Mouse (Mus musculus): Measurements from ENCODE around the gene Snhg11.

The Snhg11 gene

DNA sequence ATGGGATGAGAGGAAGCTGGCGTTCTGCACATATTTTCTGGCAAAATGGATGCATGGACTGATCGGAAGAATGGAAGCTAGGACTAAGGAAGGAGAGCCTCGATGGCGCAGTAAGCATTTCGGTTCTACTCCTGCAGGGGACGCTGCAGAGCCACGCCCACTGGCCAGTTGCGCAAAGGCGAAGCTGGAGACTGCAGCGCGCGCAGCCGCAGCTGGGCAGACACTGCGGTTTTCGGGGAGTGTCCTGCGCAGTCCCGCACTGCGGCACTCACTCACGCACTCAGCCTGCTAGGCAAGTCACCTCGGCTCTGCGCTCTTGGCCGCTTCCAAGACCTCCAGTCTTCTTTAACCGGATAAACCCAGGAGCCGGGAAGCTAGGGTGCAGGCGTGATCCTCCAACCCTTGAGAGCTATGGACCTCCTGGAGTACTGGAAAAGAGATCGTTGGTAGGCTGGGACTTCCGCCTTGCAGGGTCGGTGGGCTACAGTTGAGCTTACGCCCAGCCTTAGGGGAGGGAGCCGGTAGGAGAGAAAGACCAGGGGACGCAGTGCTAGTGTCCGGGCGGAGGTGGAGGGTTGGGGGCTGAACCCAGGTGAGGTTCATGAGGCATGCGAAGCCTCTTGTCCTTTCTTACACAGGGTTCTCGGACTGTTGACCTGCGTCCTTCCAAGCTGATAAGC, at the start of gene Snhg11:
Snhg11 (plus strand) TSS at position 196 of the 680 bp plus-strand sequence.
- DNase-seq (ENCODE audit: low spot score in 2 of 2), result no peak

- DNase-seq (ENCODE audit: low spot score in 2 of 2), result no peak
Observed at GRCm38 (mm10) chr2:158334356-158334755, 41.1 kb upstream of the Snhg11 start.

GRCm38 (mm10) chr2:158337698-158338097, 37.7 kb upstream of the Snhg11 start:
- DNase-seq (ENCODE audit: low spot score in 2 of 2), result no peak

DNA sequence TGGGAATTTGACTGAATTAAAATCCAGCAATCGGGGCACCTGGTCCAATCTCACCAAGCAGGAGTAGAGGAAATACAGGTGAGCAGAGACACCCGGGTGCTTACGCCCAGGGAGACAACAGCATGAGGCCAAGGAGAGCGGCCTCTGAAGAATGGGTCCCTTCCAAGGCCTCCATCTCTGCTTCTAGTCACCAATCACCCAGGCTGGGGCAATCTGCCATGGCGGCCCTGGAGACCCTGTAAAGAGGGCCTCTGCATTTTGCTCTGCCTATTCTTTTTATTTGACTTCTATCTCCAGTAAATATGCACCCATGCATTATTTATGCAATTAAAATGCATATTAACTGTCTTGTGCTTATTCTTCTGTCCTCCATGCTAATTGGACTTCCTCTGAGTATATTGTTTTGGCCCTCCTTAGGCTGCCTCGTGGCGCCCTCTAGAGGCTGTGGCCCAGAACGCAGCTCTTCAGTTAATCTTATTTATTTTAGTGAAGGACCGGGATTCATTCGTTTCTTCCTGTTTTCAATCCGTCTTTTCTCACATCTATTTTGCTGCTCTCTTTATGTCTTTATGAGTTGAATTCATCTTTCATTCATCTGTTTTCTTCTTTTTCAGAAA, 35.4 kb upstream of the Snhg11 start:
- DNase-seq (ENCODE audit: low spot score in 2 of 2), result no peak

GRCm38 (mm10) chr2:158341324-158341723, 34.1 kb upstream of the Snhg11 start:
- no peak for DNase-seq (ENCODE audit: low spot score in 2 of 2)

DNA sequence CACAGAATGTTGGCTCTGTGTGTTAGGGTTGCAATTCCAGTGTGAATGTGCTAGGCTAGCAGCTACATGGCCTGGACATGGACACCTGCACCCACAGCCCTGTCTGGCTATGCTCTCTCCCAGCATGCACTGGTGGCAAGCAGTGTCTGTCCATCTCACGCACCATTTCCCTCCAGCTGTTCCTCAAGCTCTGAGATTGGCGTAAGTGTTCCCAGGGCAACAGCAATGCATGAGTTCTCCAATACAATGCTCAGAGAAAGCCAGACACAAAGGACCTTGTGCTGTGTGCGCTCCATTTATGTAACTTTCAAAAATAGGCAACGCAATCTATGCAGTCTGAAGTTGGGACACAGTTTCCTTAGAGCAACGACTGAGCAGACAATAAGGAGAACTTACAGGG, 31.9 kb upstream of the Snhg11 start:
- no peak for DNase-seq (ENCODE audit: low spot score in 2 of 2)

GRCm38 (mm10) chr2:158346467-158346866, 29.0 kb upstream of the Snhg11 start:
- no peak for DNase-seq (ENCODE audit: low spot score in 2 of 2)

DNA sequence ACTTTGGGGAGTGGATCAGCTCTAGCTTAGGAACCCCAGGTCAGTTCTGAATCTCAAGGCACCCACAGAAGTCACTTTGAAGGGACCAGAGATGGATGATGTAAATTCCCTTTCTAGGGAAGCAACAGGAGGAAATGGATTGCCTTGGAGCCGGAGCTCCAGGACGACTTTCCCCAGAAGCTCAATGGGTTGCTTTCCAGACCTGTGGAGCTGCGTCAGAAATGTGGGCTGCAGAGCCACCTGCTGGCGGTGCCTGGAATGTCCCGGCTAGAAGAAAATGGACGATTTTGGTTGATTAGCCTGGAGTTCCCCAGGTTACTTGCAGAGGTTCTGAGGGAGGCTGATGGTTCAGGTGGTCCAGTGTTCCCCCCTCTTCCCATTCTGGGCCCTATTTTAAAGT, 27.6 kb upstream of the Snhg11 start:
- peak; percentile 26 to 54 for DNase-seq (ENCODE audit: low spot score in 2 of 2)

DNA sequence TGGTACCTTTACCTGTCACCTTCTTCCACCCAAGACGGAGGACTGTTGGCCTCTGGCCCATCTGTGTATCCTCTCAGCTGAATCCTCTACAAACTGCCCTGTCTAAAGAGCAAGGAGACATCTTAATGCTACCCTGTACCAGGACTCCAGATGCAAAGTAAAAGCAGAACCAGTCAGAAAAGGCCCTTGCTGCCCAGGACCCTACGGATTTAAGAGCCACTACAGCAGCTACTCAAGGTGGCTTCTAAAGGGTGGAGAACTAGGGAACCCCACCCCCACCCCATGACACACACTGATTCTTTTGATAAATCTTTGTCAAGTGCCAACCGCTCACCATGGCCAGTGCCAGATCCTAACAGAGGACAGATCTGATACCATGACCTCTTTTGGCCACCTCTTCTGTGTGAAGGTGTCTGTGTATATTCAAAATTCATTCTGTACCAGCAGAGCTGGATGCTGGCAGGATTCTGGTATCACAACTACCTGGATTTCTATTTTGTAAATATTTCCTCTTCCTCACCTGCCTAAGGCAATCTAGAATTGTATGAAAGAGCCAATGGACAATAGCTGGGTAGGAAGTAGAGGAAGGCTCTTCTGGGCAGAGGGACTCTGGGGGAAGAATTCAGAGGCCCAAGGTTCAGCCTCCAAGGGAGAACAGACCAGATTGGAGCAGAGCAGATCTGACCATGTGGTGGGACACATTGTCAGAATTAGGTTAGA, 22.5 kb upstream of the Snhg11 start:
- DNase-seq (ENCODE audit: low spot score in 2 of 2), result no peak

- DNase-seq (ENCODE audit: low spot score in 2 of 2), result no peak
Observed at GRCm38 (mm10) chr2:158354348-158355114, 20.9 kb upstream of the Snhg11 start.

DNA sequence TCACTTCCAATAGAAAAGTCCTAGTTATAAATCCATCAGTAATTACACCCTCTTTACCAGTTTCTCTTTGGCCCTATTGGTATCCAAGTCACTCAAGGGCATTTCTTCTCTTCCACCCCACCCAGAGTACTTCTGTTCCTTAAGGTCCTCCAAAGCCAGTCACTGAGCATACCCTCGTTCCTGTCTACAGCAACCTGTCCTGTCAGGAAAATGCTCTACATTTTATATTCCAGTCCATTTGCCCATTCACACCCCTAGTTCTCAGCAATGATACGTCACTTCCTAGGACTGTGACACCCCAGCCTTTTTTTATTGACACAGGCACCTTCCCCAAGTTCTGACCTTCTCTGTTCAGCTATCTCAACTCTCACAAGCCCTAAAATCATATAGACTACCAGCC, 20.2 kb upstream of the Snhg11 start:
- no peak for DNase-seq (ENCODE audit: low spot score in 2 of 2)

DNA sequence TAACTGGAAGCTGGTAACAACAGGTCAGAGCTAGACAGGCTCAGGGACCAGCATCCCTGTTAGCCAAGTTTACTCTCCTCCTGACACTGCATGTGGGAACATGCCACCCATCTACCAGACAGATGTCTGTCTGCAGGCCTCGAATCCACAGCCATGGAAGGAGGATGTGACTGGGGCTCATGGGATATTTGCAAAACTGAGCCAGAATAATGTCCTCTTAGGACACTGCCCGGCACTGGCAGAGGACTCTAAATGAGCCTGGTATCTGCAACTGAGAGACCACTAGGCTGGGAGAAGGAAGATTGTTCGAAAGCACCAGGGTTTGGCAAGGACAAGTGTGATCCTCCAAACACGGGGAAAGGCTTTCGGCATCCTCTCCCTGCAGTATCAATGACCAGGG, 19.3 kb upstream of the Snhg11 start:
- no peak for DNase-seq (ENCODE audit: low spot score in 2 of 2)

- DNase-seq (ENCODE audit: low spot score in 2 of 2), result no peak
Observed at GRCm38 (mm10) chr2:158359757-158360620, 15.4 kb upstream of the Snhg11 start.

DNA sequence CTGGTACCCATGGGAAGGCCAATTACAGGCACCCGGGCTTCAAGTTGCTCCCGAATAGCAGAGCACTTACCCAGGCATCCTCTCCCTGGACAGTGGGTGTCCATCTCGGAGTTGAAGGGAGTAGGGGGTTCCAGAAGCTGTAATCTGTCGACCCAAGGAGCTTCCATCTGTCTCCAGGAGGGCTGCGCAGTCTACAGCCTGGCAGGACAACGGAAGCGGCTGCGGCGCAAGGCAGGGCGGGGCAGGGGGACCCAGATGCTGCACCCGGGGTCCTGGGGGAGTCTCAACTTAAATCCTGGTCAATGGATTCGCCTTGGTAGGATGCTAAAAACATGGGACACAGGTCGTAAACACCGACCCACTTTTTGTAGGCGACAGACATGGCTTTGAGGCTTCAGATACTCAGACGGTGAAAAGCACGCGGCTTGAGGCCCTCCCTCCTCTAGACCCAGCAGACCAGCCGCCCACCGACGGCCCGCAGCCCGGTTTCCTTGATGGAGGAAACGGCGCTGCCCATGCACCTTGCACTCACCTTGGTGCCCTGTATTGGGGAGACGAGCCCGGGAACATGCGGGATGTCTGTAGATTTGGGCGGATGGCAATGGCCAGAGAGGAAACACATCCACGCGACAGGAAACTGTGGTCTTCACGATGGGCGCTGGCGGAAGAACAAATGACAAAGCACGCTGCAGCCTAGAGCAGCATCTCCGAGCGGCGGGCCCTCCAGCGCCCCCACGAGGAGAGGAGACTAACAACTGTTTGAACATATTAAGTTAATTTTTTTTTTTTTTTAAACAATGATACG, 14.4 kb upstream of the Snhg11 start:
- DNase-seq (ENCODE audit: low spot score in 2 of 2), result peak; percentile 74 to 75

- DNase-seq (ENCODE audit: low spot score in 2 of 2), result no peak
Observed at GRCm38 (mm10) chr2:158361678-158362320, 13.6 kb upstream of the Snhg11 start.

DNA sequence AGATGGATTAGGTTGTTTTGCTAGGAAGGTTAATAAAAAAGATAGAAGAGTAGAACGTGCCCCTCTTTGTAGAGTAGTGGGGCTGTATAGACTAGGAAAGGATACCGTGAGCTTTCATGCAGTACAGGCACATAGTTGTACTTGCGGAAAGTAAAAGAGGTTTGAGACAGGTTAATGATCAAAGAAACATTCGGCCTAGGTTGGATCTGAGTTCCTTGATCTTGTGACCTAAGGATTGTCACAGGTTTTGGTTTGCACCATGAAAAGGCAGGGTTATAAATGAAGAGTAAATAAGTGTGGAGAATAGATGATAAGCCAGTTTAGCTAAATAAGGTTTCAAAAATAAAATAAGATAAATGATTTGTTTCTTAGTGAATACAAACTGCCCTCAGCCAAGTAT, 11.3 kb upstream of the Snhg11 start:
- no peak for DNase-seq (ENCODE audit: low spot score in 2 of 2)

- no peak for DNase-seq (ENCODE audit: low spot score in 2 of 2)
Observed at GRCm38 (mm10) chr2:158365099-158365850, 10.2 kb upstream of the Snhg11 start.

GRCm38 (mm10) chr2:158367654-158368053, 7.8 kb upstream of the Snhg11 start:
- DNase-seq (ENCODE audit: low spot score in 2 of 2), result no peak

DNA sequence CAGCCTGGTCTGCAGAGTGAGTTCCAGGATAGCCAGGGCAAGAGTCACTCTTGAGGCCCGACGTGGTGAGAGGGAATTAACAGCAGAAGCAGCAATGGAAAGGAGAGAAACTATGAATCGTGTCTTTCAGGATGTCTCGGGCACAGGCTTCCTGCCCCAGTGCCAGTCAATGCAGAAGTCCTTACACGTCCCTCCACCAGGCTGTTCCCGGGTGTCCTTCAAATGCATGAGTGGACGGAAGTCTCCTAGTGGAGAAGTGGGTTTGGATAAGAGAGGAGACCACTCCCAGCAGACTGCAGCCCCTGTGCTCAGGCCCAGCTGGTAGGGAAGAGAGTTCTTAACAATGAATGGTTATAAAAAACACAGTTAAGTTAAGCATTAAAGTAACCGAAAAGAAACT, 7.1 kb upstream of the Snhg11 start:
- DNase-seq (ENCODE audit: low spot score in 2 of 2), result no peak
